In genomic region chr2:91008536-91008935, GRCm38 (mm10) we compare ENCODE assay signal across 16 mouse cellular contexts. TPM values are rescaled to one million over a fixed set of nuclear protein-coding genes. Genes with fewer than 3 reads are reported as not detected.
A peak's percentile ranks its signal among the peaks of the same experiment; 100 is the strongest.
DNase-seq lines count a peak whose midpoint lies in the region; TF ChIP-seq lines count a peak whose summit lies in the region.
"Had no signal": no experiment of that assay in that cellular context is flagged by ENCODE, and none has a peak within 500 bp of the region (broad histone marks: within the 10 kb centered on the region; RNA-seq: fewer than 3 reads in every experiment).

No protein-coding gene starts in this region.

- H3K27ac ChIP-seq in layer of hippocampus, adult 2 months: peak overlapping the region; percentile 51; the same call in 1 of the 2 replicates
- H3K27ac ChIP-seq in limb, embryonic 10.5 days: no peak overlapping the region
- H3K27ac ChIP-seq: embryonic facial prominence, embryonic 12.5 days; forebrain, embryonic 15.5 days; heart, embryonic 10.5 days; hindbrain, embryonic 12.5 days had no signal

- H3K9me3 ChIP-seq in limb, embryonic 10.5 days (replicated peaks): no peaks in the 10 kb centered on the region
- H3K9me3 ChIP-seq: embryonic facial prominence, embryonic 12.5 days; forebrain, embryonic 15.5 days; heart, embryonic 10.5 days; hindbrain, embryonic 12.5 days had no signal

- WGBS in limb, embryonic 10.5 days: 96% methylated on average over 8 of the region's 8 CpGs

- no peaks in the 10 kb centered on the region for H3K4me1 ChIP-seq in limb, embryonic 10.5 days
- H3K4me1 ChIP-seq: embryonic facial prominence, embryonic 12.5 days; forebrain, embryonic 15.5 days; heart, embryonic 10.5 days; hindbrain, embryonic 12.5 days had no signal

- H3K4me3 ChIP-seq in layer of hippocampus, adult 2 months: no peak overlapping the region
- H3K4me3 ChIP-seq in limb, embryonic 10.5 days: no peak overlapping the region
- H3K4me3 ChIP-seq: embryonic facial prominence, embryonic 12.5 days; forebrain, embryonic 15.5 days; heart, embryonic 10.5 days; hindbrain, embryonic 12.5 days had no signal

- H3K27me3 ChIP-seq in limb, embryonic 10.5 days (ENCODE audit: low read depth, poor library complexity, severe bottlenecking): no peaks in the 10 kb centered on the region
- H3K27me3 ChIP-seq: embryonic facial prominence, embryonic 12.5 days; forebrain, embryonic 15.5 days; hindbrain, embryonic 12.5 days had no signal

- peaks cover 97% of the 10 kb centered on the region for H3K36me3 ChIP-seq in limb, embryonic 10.5 days

- DNase-seq in layer of hippocampus, adult 2 months (ENCODE audit: low spot score in 2 of 2): no peak
- no peak for DNase-seq in layer of hippocampus, adult 11-12 months (ENCODE audit: low spot score)
- peak; percentile 56 for DNase-seq in cerebellum, adult 9-10 months
- DNase-seq in cerebellum, postnatal 14 days: peak; percentile 45 to 63
- no peak for DNase-seq in limb, embryonic 10.5 days (ENCODE audit: low spot score)
- DNase-seq in thymus, postnatal 0 days (ENCODE audit: low spot score): no peak
- DNase-seq: adrenal gland, adult 8-10 months; adrenal gland, postnatal 36 days; gastrocnemius, postnatal 10 days; heart, adult 18-20 months; heart, postnatal 10 days; heart, postnatal 4 days had no signal

- TF ChIP-seq CTCF in layer of hippocampus, adult 2 months (conservative IDR thresholded peaks at IDR 0.05): no peak

RNA-seq across cellular contexts. Expression of gene Rapsn, which starts 26.9 kb away (rescaled TPM):
- total RNA-seq in layer of hippocampus, adult 2 months (2021): under 1 TPM in 1 of 2 experiments, not detected in 1; 0.31 TPM
- polyA plus RNA-seq in limb, embryonic 10.5 days (2016; fragmentation: Nextera tagmentation; extraction: Ambion mirVana): 0.30 and 1.4 TPM in 2 replicates
- 8.3 TPM in 2 replicates for polyA plus RNA-seq in thymus, postnatal 0 days (2015; fragmentation: Nextera tagmentation; extraction: Ambion mirVana)

RNA-seq across cellular contexts. Expression of gene Psmc3, which starts 45.3 kb away (rescaled TPM):
- 100 to 1,000 TPM; 203 to 215 TPM for total RNA-seq in layer of hippocampus, adult 2 months (2021)
- 359 and 373 TPM in 2 replicates for polyA plus RNA-seq in limb, embryonic 10.5 days (2016; fragmentation: Nextera tagmentation; extraction: Ambion mirVana)
- 302 and 307 TPM in 2 replicates for polyA plus RNA-seq in thymus, postnatal 0 days (2015; fragmentation: Nextera tagmentation; extraction: Ambion mirVana)

Comparison
In these comparisons a context has a peak if more than half of its experiments do, and no peak if none do; other contexts are left out.
1. DNase-seq: peak in cerebellum, adult 9-10 months (single experiment) and cerebellum, postnatal 14 days (2 of 2); none in layer of hippocampus, adult 2 months (0 of 2), layer of hippocampus, adult 11-12 months (single experiment), limb, embryonic 10.5 days (single experiment) and thymus, postnatal 0 days (single experiment).